Mouse (Mus musculus) embryonic fibroblast, embryonic 13.5 days (primary cell): ENCODE data around the gene Atg9a. TPM values are rescaled to one million over a fixed set of nuclear protein-coding genes. Genes with fewer than 3 reads are reported as not detected.
"Not testable (repeated sequence)": the region's sequence is repeated elsewhere in the genome, so short reads cannot be mapped to it uniquely, and the experiment has no call there.

Experiments
- H3K27ac ChIP-seq: 2 replicates; pipeline ENCODE4 v1.5.1; 2012; ENCODE audit warnings: low read length, control low read depth, inconsistent platforms; ENCODE audit not compliant: insufficient read depth
- H3K4me1 ChIP-seq: 2 replicates; pipeline ENCODE4 v1.6.1; 2011; ENCODE audit warnings: low read length; ENCODE audit not compliant: control insufficient read depth, insufficient read depth
- H3K4me3 ChIP-seq: 2 replicates; pipeline ENCODE4 v1.5.1; 2011; ENCODE audit warnings: mild to moderate bottlenecking, control low read depth, low read length; ENCODE audit not compliant: insufficient read depth
- CTCF ChIP-seq: IDR thresholded peaks from 2 replicates; pipeline ENCODE4 v1.5.1; 2011; ENCODE audit warnings: mild to moderate bottlenecking, control low read depth, low read length, moderate library complexity, borderline replicate concordance; ENCODE audit not compliant: insufficient read depth
- POLR2A ChIP-seq: IDR thresholded peaks from 2 replicates; pipeline ENCODE4 v1.6.1; 2011; ENCODE audit warnings: low read depth, mild to moderate bottlenecking, control low read depth, low read length, moderate library complexity
- polyA plus RNA-seq: library from polyadenylated mRNA; stranded (reverse); fragments of >200 nt; gene quantifications from 2 replicates; pipeline ENCODE4 v1.2.4, GENCODE M21; 2011; ENCODE audit warnings: low read depth; ENCODE audit not compliant: missing spikeins, insufficient read length

Atg9a gene
- polyA plus RNA-seq, result 31.1 and 32.6 TPM in 2 replicates

- peak within 1 kb of the TSS; percentile 90 for H3K27ac ChIP-seq
- H3K4me1 ChIP-seq, result 0 out of 2 replicates have a peak, but pooled peaks cover 5% of the 10 kb centered on the region
- peak; percentile 91 for TF ChIP-seq POLR2A
- no peak for TF ChIP-seq CTCF
- H3K4me3 ChIP-seq, result peak within 1 kb of the TSS; percentile 78
Measured at GRCm38 (mm10) chr1:75191622-75192402, at the start of gene Atg9a, which contains the start of gene Ankzf1. Gene Atg9a, minus strand, starts transcription at chr1:75192196. Gene Ankzf1, plus strand, starts transcription at chr1:75192151.

- TF ChIP-seq CTCF, result no peak
- no peak for TF ChIP-seq POLR2A
- no peak overlapping the region for H3K4me3 ChIP-seq
- H3K27ac ChIP-seq, result no peak overlapping the region
- H3K4me1 ChIP-seq, result peaks cover 2% of the 10 kb centered on the region; the same call in 1 of the 2 replicates
Measured at GRCm38 (mm10) chr1:75239591-75239990, 47.6 kb upstream of the Atg9a start.

GRCm38 (mm10) chr1:75236117-75237050 lies 44.4 kb upstream of the Atg9a start, which contains the start of gene Dnajb2:
Gene Dnajb2, plus strand, starts transcription at chr1:75236406.
- TF ChIP-seq POLR2A (peak; percentile 69), CTCF (no peak)

GRCm38 (mm10) chr1:75234606-75235005 lies 42.6 kb upstream of the Atg9a start:
- Histone ChIP-seq H3K4me3 (no peak overlapping the region), H3K4me1 (peaks cover 2% of the 10 kb centered on the region), H3K27ac (no peak overlapping the region)
- TF ChIP-seq CTCF (no peak), POLR2A (no peak)

More at GRCm38 (mm10) chr1:75236117-75237050, 44.4 kb upstream of the Atg9a start, which contains the start of gene Dnajb2:
- peaks cover 2% of the 10 kb centered on the region; the same call in 1 of the 2 replicates for H3K4me1 ChIP-seq
- H3K27ac ChIP-seq, result peak within 1 kb of the TSS; percentile 69
- H3K4me3 ChIP-seq, result peak within 1 kb of the TSS; percentile 68

GRCm38 (mm10) chr1:75232489-75232888 lies 40.5 kb upstream of the Atg9a start:
- H3K4me1 ChIP-seq, H3K4me3 ChIP-seq, H3K27ac ChIP-seq: not testable (repeated sequence)

- Histone ChIP-seq H3K4me1 (peaks cover 2% of the 10 kb centered on the region; the same call in 1 of the 2 replicates), H3K27ac (no peak within 1 kb of the TSS), H3K4me3 (no peak within 1 kb of the TSS)
- TF ChIP-seq POLR2A (no peak), CTCF (no peak)
Measured at GRCm38 (mm10) chr1:75231664-75232152, 39.7 kb upstream of the Atg9a start, which contains the start of gene A630095N17Rik. Gene A630095N17Rik, minus strand, starts transcription at chr1:75232102.

DNA sequence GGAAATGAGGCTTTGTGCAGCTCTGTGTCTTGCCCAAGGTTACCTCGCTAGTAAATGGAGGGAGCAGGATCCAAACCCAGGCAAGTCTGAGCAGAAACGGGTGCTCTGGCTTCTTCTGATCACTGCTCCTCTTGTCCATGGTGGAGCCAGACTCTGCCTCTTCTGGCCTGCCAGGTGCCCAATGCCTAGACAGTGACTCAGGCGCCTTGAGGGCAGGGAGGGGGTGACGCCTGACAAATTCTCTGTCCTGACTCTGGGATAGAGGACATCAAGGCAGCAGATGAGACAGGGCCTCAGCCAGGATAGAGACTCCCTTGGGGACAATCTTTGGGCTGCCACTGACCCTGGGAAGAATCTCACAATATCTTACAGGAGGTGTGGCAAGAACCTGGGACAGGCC lies 39.2 kb upstream of the Atg9a start:
- H3K4me1 ChIP-seq, result peaks cover 2% of the 10 kb centered on the region; the same call in 1 of the 2 replicates
- no peak overlapping the region for H3K4me3 ChIP-seq
- H3K27ac ChIP-seq, result no peak overlapping the region
- no peak for TF ChIP-seq CTCF
- TF ChIP-seq POLR2A, result no peak

DNA sequence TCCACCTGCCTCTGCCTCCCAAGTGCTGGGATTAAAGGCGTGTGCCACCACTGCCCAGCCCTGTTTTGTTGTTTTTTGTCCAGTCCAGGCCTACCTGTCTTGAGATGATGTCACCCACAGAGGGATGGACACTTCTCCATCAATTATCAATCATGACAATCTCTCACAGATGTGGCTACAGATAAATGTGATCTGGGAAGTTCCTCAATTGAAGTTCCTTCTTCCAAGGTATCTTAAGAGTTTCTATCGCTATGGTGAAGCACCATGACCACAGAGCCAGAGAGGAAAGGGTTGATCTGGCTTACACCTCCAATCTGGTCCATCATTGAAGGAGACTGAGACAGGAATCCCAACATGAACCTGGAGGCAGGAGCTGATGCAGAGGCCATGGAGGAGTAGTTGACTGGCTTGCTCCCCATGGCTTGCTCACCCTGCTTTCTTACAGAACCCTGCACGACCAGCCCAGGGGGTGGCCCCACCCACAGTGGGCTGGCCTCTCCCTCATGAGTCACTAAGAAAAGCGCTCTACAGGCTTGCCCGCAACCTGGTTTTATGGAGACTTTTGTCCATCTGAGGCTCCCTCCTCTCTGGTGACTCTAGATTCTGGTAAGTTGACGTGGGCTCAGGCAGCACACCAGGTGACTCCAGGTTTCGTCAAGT lies 38.5 kb upstream of the Atg9a start:
- no peak overlapping the region for H3K27ac ChIP-seq
- peaks cover 2% of the 10 kb centered on the region; the same call in 1 of the 2 replicates for H3K4me1 ChIP-seq
- no peak overlapping the region for H3K4me3 ChIP-seq
- no peak for TF ChIP-seq CTCF
- TF ChIP-seq POLR2A, result no peak

DNA sequence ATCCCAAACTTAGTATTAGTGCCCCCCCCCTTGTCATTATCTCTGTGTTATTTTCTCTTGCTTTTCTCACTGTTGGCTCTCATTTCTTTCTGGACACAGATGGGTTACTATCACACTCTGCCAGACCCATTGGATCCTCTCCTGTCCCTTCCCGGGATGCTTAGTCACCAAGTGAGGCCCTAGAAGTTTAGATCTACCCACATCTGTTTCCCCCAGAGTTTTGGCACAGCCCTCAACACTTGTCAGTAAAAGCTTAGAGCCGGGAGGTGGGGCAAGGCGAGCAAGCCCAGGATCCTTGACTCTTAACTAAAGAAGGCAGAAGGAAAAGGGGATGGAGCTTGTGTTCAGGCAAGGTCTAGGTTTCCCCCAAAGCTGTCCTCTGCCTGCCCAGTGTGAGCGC lies 37.2 kb upstream of the Atg9a start:
- H3K4me3 ChIP-seq, result no peak overlapping the region
- no peak overlapping the region for H3K27ac ChIP-seq
- H3K4me1 ChIP-seq, result no peaks in the 10 kb centered on the region; the same call in 1 of the 2 replicates
- TF ChIP-seq POLR2A (no peak), CTCF (no peak)
